Mouse (Mus musculus): ENCODE results near the gene Vcam1. TPM values are rescaled to one million over a fixed set of nuclear protein-coding genes. Genes with fewer than 3 reads are reported as not detected.

Gene Vcam1
- polyA plus RNA-seq, 1 experiment from 2014 or later = 93.4 TPM

- no peak for TF ChIP-seq CTCF (IDR thresholded peaks at IDR 0.05; ENCODE audit: low read depth)
- no peak for TF ChIP-seq EP300 (IDR thresholded peaks at IDR 0.05; ENCODE audit: low read depth)
- ATAC-seq (0 out of 2 replicates have a peak, but pooled peaks have one; percentile 18), DNase-seq (no peak)
- H3K36me3 ChIP-seq (replicated peaks; ENCODE audit: insufficient read depth, low read length) = peaks cover 18% of the 10 kb centered on the region; the same call in 1 of the 2 replicates
- H3K4me2 ChIP-seq (ENCODE audit: low read depth, low read length) = no peak overlapping the region
- H3K9me3 ChIP-seq (ENCODE audit: low read length) = no peaks in the 10 kb centered on the region
- no peak overlapping the region for H3K4me3 ChIP-seq (ENCODE audit: low read depth, low read length)
- peaks cover 23% of the 10 kb centered on the region for H3K4me1 ChIP-seq (ENCODE audit: insufficient read depth)
- H3K9ac ChIP-seq (replicated peaks) = no peak overlapping the region
- H3K27ac ChIP-seq (ENCODE audit: low read depth) = peak overlapping the region; percentile 25
- WGBS (ENCODE audit: insufficient replicate concordance) = 61% methylated on average over 4 of the region's 4 CpGs
- H3K27me3 ChIP-seq (ENCODE audit: insufficient read depth, low read length) = no peaks in the 10 kb centered on the region
Measured at GRCm38 (mm10) chr3:116122696-116123095, 6.8 kb downstream of the Vcam1 start.

- ATAC-seq (no peak), DNase-seq (no peak)
- Histone ChIP-seq H3K4me1 (ENCODE audit: insufficient read depth) (peaks cover 26% of the 10 kb centered on the region), H3K27me3 (ENCODE audit: insufficient read depth, low read length) (no peaks in the 10 kb centered on the region), H3K9ac (replicated peaks) (no peak overlapping the region), H3K36me3 (replicated peaks; ENCODE audit: insufficient read depth, low read length) (peaks cover 18% of the 10 kb centered on the region; the same call in 1 of the 2 replicates), H3K4me3 (ENCODE audit: low read depth, low read length) (no peak overlapping the region), H3K4me2 (ENCODE audit: low read depth, low read length) (no peak overlapping the region), H3K27ac (ENCODE audit: low read depth) (no peak overlapping the region), H3K9me3 (ENCODE audit: low read length) (no peaks in the 10 kb centered on the region)
- no peak for TF ChIP-seq CTCF (IDR thresholded peaks at IDR 0.05; ENCODE audit: low read depth)
- TF ChIP-seq EP300 (IDR thresholded peaks at IDR 0.05; ENCODE audit: low read depth) = no peak
- WGBS (ENCODE audit: insufficient replicate concordance) = 83% methylated on average over 3 of the region's 3 CpGs
Measured at GRCm38 (mm10) chr3:116121026-116121425, 8.5 kb downstream of the Vcam1 start.

GRCm38 (mm10) chr3:116120391-116120790 lies 9.1 kb downstream of the Vcam1 start:
- Histone ChIP-seq H3K4me1 (ENCODE audit: insufficient read depth) (peaks cover 24% of the 10 kb centered on the region), H3K9me3 (ENCODE audit: low read length) (no peaks in the 10 kb centered on the region), H3K4me2 (ENCODE audit: low read depth, low read length) (no peak overlapping the region), H3K9ac (replicated peaks) (no peak overlapping the region), H3K36me3 (replicated peaks; ENCODE audit: insufficient read depth, low read length) (peaks cover 18% of the 10 kb centered on the region; the same call in 1 of the 2 replicates), H3K4me3 (ENCODE audit: low read depth, low read length) (no peak overlapping the region), H3K27ac (ENCODE audit: low read depth) (no peak overlapping the region), H3K27me3 (ENCODE audit: insufficient read depth, low read length) (no peaks in the 10 kb centered on the region)
- DNase-seq = no peak
- TF ChIP-seq EP300 (IDR thresholded peaks at IDR 0.05; ENCODE audit: low read depth) (no peak), CTCF (IDR thresholded peaks at IDR 0.05; ENCODE audit: low read depth) (no peak)
- WGBS (ENCODE audit: insufficient replicate concordance) = 85% methylated on average over 6 of the region's 6 CpGs
- no peak for ATAC-seq

DNA sequence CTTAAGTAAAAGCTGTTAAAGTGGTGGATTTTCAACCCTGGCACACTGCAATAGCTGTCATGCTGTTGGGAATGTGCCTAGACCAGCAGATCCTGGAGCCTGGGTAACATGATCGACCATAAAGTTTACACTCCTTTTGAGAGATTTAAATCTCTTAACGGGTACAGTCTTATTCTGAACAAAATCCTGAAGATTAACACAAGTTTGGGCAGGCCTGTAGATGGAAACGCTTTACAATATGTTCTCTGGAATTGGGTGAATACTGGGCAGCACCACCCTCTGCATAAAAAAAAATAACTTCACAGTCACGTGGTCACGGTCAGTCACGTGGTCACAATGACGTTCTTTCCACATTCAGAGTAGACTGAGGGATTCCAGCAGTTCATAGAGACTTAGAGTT lies 10.3 kb downstream of the Vcam1 start:
- Histone ChIP-seq H3K9ac (replicated peaks) (no peak overlapping the region), H3K27ac (ENCODE audit: low read depth) (0 out of 2 replicates have a peak overlapping the region, but pooled peaks have one; percentile 11), H3K9me3 (ENCODE audit: low read length) (no peaks in the 10 kb centered on the region), H3K4me1 (ENCODE audit: insufficient read depth) (peaks cover 24% of the 10 kb centered on the region), H3K27me3 (ENCODE audit: insufficient read depth, low read length) (no peaks in the 10 kb centered on the region), H3K36me3 (replicated peaks; ENCODE audit: insufficient read depth, low read length) (peaks cover 14% of the 10 kb centered on the region; the same call in 1 of the 2 replicates), H3K4me3 (ENCODE audit: low read depth, low read length) (no peak overlapping the region), H3K4me2 (ENCODE audit: low read depth, low read length) (no peak overlapping the region)
- ATAC-seq = no peak
- DNase-seq = no peak
- TF ChIP-seq CTCF (IDR thresholded peaks at IDR 0.05; ENCODE audit: low read depth) = no peak
- no peak for TF ChIP-seq EP300 (IDR thresholded peaks at IDR 0.05; ENCODE audit: low read depth)
- 69% methylated on average over 7 of the region's 7 CpGs for WGBS (ENCODE audit: insufficient replicate concordance)

DNA sequence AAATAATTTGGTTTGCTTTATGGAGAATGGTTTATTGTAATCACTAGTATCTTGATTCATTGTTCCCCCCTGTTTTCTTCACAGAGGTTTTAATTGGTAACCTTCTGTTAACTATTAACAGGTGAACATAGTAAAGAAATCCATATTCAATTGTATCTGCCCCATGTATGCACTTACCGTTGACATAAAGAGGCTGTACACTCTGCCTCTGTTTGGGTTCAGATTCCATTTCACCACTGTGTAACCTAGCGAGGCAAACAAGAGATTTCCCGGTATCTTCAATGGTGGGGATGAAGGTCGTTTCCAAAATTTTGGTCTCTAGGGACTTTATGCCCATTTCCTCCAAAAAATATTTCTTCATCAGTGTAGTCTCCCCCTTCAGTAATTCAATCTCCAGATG lies 12.4 kb downstream of the Vcam1 start:
- ATAC-seq = peak; percentile 83
- no peak for DNase-seq
- H3K27ac ChIP-seq (ENCODE audit: low read depth) = 0 out of 2 replicates have a peak overlapping the region, but pooled peaks have one; percentile 52

GRCm38 (mm10) chr3:116114249-116115188 lies 15.0 kb downstream of the Vcam1 start:
- Histone ChIP-seq H3K27me3 (ENCODE audit: insufficient read depth, low read length) (no peaks in the 10 kb centered on the region), H3K4me3 (ENCODE audit: low read depth, low read length) (no peak overlapping the region), H3K27ac (ENCODE audit: low read depth) (peak overlapping the region; percentile 18; the same call in 1 of the 2 replicates), H3K9me3 (ENCODE audit: low read length) (no peaks in the 10 kb centered on the region), H3K36me3 (replicated peaks; ENCODE audit: insufficient read depth, low read length) (peaks cover 16% of the 10 kb centered on the region), H3K4me1 (ENCODE audit: insufficient read depth) (peaks cover 11% of the 10 kb centered on the region), H3K9ac (replicated peaks) (no peak overlapping the region), H3K4me2 (ENCODE audit: low read depth, low read length) (no peak overlapping the region)
- WGBS (ENCODE audit: insufficient replicate concordance) = 73% methylated on average over 12 of the region's 12 CpGs
- TF ChIP-seq EP300 (IDR thresholded peaks at IDR 0.05; ENCODE audit: low read depth) = no peak
- no peak for TF ChIP-seq CTCF (IDR thresholded peaks at IDR 0.05; ENCODE audit: low read depth)
- no peak for DNase-seq
- no peak for ATAC-seq

More for the DNA sequence above, 12.4 kb downstream of the Vcam1 start:
- Histone ChIP-seq H3K36me3 (replicated peaks; ENCODE audit: insufficient read depth, low read length) (peaks cover 9% of the 10 kb centered on the region; the same call in 1 of the 2 replicates), H3K27me3 (ENCODE audit: insufficient read depth, low read length) (no peaks in the 10 kb centered on the region), H3K9me3 (ENCODE audit: low read length) (no peaks in the 10 kb centered on the region), H3K4me1 (ENCODE audit: insufficient read depth) (peaks cover 15% of the 10 kb centered on the region), H3K4me3 (ENCODE audit: low read depth, low read length) (no peak overlapping the region), H3K9ac (replicated peaks) (no peak overlapping the region), H3K4me2 (ENCODE audit: low read depth, low read length) (no peak overlapping the region; the same call in 1 of the 2 replicates)
- TF ChIP-seq CTCF (IDR thresholded peaks at IDR 0.05; ENCODE audit: low read depth) (no peak), EP300 (IDR thresholded peaks at IDR 0.05; ENCODE audit: low read depth) (0 out of 2 replicates have a peak, but pooled peaks have one; percentile 16)
- 63% methylated on average over 4 of the region's 4 CpGs for WGBS (ENCODE audit: insufficient replicate concordance)
